Mouse (Mus musculus) cortical plate, adult 2 months (tissue): ENCODE results near the gene Slc35b2.

ENCODE experiments used
- CTCF ChIP-seq: fragments of 200-500 bp; IDR thresholded peaks from 2 replicates; pipeline ENCODE4 v1.5.1; 2011; ENCODE audit warnings: mild to moderate bottlenecking, control low read depth, low read length; ENCODE audit not compliant: insufficient read depth; ENCODE audit errors: extremely low read depth
- POLR2A ChIP-seq: fragments of 200-500 bp; IDR thresholded peaks from 2 replicates; pipeline ENCODE4 v1.6.1; 2011; ENCODE audit warnings: mild to moderate bottlenecking, low read length, control low read depth; ENCODE audit not compliant: insufficient read depth; ENCODE audit errors: extremely low read depth

- TF ChIP-seq POLR2A (no peak), CTCF (no peak)
Measured at GRCm38 (mm10) chr17:45524961-45525360, 38.7 kb upstream of the Slc35b2 start.
